Comparison of ENCODE assay signal across 1 mouse cellular context in the genomic region with DNA sequence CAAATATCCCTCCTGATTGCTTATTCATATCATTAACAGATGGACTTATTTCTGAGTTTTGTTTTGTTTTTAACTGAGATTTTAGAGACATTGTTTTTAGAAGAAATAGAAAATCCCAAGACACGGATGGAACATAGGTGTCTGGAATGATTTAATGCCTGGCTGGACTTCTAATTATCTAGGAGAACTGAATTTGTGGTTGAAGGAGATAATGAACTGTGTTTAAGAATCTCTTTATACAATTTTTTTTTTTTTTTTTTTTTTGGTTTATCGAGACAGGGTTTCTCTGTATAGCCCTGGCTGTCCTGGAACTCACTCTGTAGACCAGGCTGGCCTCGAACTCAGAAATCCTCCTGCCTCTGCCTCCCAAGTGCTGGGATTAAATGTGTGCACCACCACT.
TF ChIP-seq lines count a peak whose summit lies in the region.

No protein-coding gene starts in this region.

TF ChIP-seq in MEL, 35 proteins besides CTCF, POLR2A, EP300 and RAD21:
- TF ChIP-seq ZNF384 (IDR thresholded peaks at IDR 0.05; ENCODE audit: low read depth, low read length) = peak; percentile 81
